15 mouse cellular contexts compared by ENCODE assay signal in genomic region chr1:68371531-68371930, GRCm38 (mm10).
"Had no signal": no experiment of that assay in that cellular context is flagged by ENCODE, and none has a peak within 500 bp of the region (broad histone marks: within the 10 kb centered on the region; RNA-seq: fewer than 3 reads in every experiment).

No protein-coding gene starts in this region.

- ATAC-seq: midbrain, embryonic 13.5 days; midbrain, embryonic 15.5 days had no signal

- H3K9ac ChIP-seq: lung, embryonic 14.5 days; midbrain, embryonic 13.5 days; midbrain, embryonic 15.5 days; neural tube, embryonic 12.5 days; stomach, embryonic 15.5 days had no signal

- H3K27me3 ChIP-seq: megakaryocyte, embryonic 14.5 days; midbrain, embryonic 13.5 days; midbrain, embryonic 15.5 days; neural tube, embryonic 12.5 days; stomach, embryonic 15.5 days had no signal

- H3K36me3 ChIP-seq: midbrain, embryonic 13.5 days; midbrain, embryonic 15.5 days; neural tube, embryonic 12.5 days; stomach, embryonic 15.5 days had no signal

- DNase-seq: lung, adult 18-20 months; lung, embryonic 14.5 days; lung, postnatal 10 days; lung, postnatal 4 days; right cerebral cortex, postnatal 14 days; thymus, adult 18-20 months; thymus, postnatal 14 days; thymus, postnatal 36 days had no signal

- H3K4me2 ChIP-seq: lung, embryonic 14.5 days; midbrain, embryonic 11.5 days; midbrain, embryonic 13.5 days; midbrain, embryonic 15.5 days; neural tube, embryonic 12.5 days; stomach, embryonic 15.5 days had no signal

- H3K4me3 ChIP-seq: megakaryocyte, embryonic 14.5 days; midbrain, embryonic 13.5 days; midbrain, embryonic 15.5 days; neural tube, embryonic 12.5 days; stomach, embryonic 15.5 days had no signal

- H3K27ac ChIP-seq: midbrain, embryonic 13.5 days; midbrain, embryonic 15.5 days; neural tube, embryonic 12.5 days; stomach, embryonic 15.5 days; stomach, postnatal 0 days had no signal

- H3K4me1 ChIP-seq: midbrain, embryonic 13.5 days; midbrain, embryonic 15.5 days; neural tube, embryonic 12.5 days; stomach, embryonic 15.5 days had no signal

- H3K9me3 ChIP-seq: megakaryocyte, embryonic 14.5 days; midbrain, embryonic 13.5 days; midbrain, embryonic 15.5 days; neural tube, embryonic 12.5 days; stomach, embryonic 15.5 days had no signal
